Mouse (Mus musculus): ENCODE results near the gene Agpat2.

The Agpat2 gene

GRCm38 (mm10) chr2:26603720-26604671 lies at the start of gene Agpat2:
Gene Agpat2 (minus strand): TSS chr2:26604417.
- DNase-seq (ENCODE audit: low spot score in 2 of 2): peak in 1 of 2 experiments; percentile 42

- DNase-seq (ENCODE audit: low spot score in 2 of 2): peak; percentile 74 to 76
These were observed 42.6 kb upstream of the Agpat2 start for GRCm38 (mm10) chr2:26646643-26647293.

GRCm38 (mm10) chr2:26643942-26644341 lies 39.7 kb upstream of the Agpat2 start:
- DNase-seq (ENCODE audit: low spot score in 2 of 2): no peak

GRCm38 (mm10) chr2:26641006-26641647 lies 36.9 kb upstream of the Agpat2 start:
- no peak for DNase-seq (ENCODE audit: low spot score in 2 of 2)

- peak; percentile 85 to 96 for DNase-seq (ENCODE audit: low spot score in 2 of 2)
These were observed 35.9 kb upstream of the Agpat2 start for GRCm38 (mm10) chr2:26639838-26640830.

GRCm38 (mm10) chr2:26639083-26639482 lies 34.9 kb upstream of the Agpat2 start:
- no peak for DNase-seq (ENCODE audit: low spot score in 2 of 2)

- DNase-seq (ENCODE audit: low spot score in 2 of 2): no peak
These were observed 34.4 kb upstream of the Agpat2 start for GRCm38 (mm10) chr2:26638572-26638971.

GRCm38 (mm10) chr2:26638039-26638438 lies 33.8 kb upstream of the Agpat2 start:
- no peak for DNase-seq (ENCODE audit: low spot score in 2 of 2)

GRCm38 (mm10) chr2:26637316-26637932 lies 33.2 kb upstream of the Agpat2 start:
- no peak for DNase-seq (ENCODE audit: low spot score in 2 of 2)

- no peak for DNase-seq (ENCODE audit: low spot score in 2 of 2)
These were observed 32.1 kb upstream of the Agpat2 start for GRCm38 (mm10) chr2:26636325-26636635.

GRCm38 (mm10) chr2:26635489-26636324 lies 31.5 kb upstream of the Agpat2 start:
- DNase-seq (ENCODE audit: low spot score in 2 of 2): no peak

GRCm38 (mm10) chr2:26634629-26635488 lies 30.6 kb upstream of the Agpat2 start:
- no peak for DNase-seq (ENCODE audit: low spot score in 2 of 2)

GRCm38 (mm10) chr2:26633953-26634530 lies 29.8 kb upstream of the Agpat2 start:
- no peak for DNase-seq (ENCODE audit: low spot score in 2 of 2)

GRCm38 (mm10) chr2:26632541-26633395 lies 28.6 kb upstream of the Agpat2 start:
- DNase-seq (ENCODE audit: low spot score in 2 of 2): no peak

GRCm38 (mm10) chr2:26628792-26629437 lies 24.7 kb upstream of the Agpat2 start:
- DNase-seq (ENCODE audit: low spot score in 2 of 2): no peak

GRCm38 (mm10) chr2:26627921-26628739 lies 23.9 kb upstream of the Agpat2 start, which contains the start of gene Fam69b:
Gene Fam69b (plus strand): TSS chr2:26628457.
- DNase-seq (ENCODE audit: low spot score in 2 of 2): peak; percentile 82 to 85
